Mouse (Mus musculus): ENCODE results near the gene Pcdh15.
A peak's percentile ranks its signal among the peaks of the same experiment; 100 is the strongest.

Gene Pcdh15

GRCm38 (mm10) chr10:73953362-73953761 lies 854.2 kb downstream of the Pcdh15 start:
- no peak for DNase-seq (ENCODE audit: low read depth, low spot score)

GRCm38 (mm10) chr10:73984057-73984456 lies 884.9 kb downstream of the Pcdh15 start:
- no peak for DNase-seq (ENCODE audit: low read depth, low spot score)

- DNase-seq (ENCODE audit: low read depth, low spot score): no peak
Measured at GRCm38 (mm10) chr10:74008836-74009235, 909.7 kb downstream of the Pcdh15 start.

GRCm38 (mm10) chr10:74023091-74023490 lies 923.9 kb downstream of the Pcdh15 start:
- DNase-seq (ENCODE audit: low read depth, low spot score): no peak

GRCm38 (mm10) chr10:74053059-74053458 lies 953.9 kb downstream of the Pcdh15 start:
- DNase-seq (ENCODE audit: low read depth, low spot score): peak; percentile 52

GRCm38 (mm10) chr10:74086653-74087052 lies 987.5 kb downstream of the Pcdh15 start:
- DNase-seq (ENCODE audit: low read depth, low spot score): peak; percentile 22

- no peak for DNase-seq (ENCODE audit: low read depth, low spot score)
Measured at GRCm38 (mm10) chr10:74098296-74098695, 999.2 kb downstream of the Pcdh15 start.

- DNase-seq (ENCODE audit: low read depth, low spot score): no peak
Measured at GRCm38 (mm10) chr10:74114107-74114506, 1015.0 kb downstream of the Pcdh15 start.

GRCm38 (mm10) chr10:74116817-74117216 lies 1017.7 kb downstream of the Pcdh15 start:
- no peak for DNase-seq (ENCODE audit: low read depth, low spot score)

GRCm38 (mm10) chr10:74123421-74123820 lies 1024.3 kb downstream of the Pcdh15 start:
- DNase-seq (ENCODE audit: low read depth, low spot score): no peak

GRCm38 (mm10) chr10:74129192-74129591 lies 1030.0 kb downstream of the Pcdh15 start:
- no peak for DNase-seq (ENCODE audit: low read depth, low spot score)

- no peak for DNase-seq (ENCODE audit: low read depth, low spot score)
Measured at GRCm38 (mm10) chr10:74129665-74130064, 1030.5 kb downstream of the Pcdh15 start.

GRCm38 (mm10) chr10:74130805-74131204 lies 1031.7 kb downstream of the Pcdh15 start:
- DNase-seq (ENCODE audit: low read depth, low spot score): no peak

GRCm38 (mm10) chr10:74147966-74148365 lies 1048.8 kb downstream of the Pcdh15 start:
- no peak for DNase-seq (ENCODE audit: low read depth, low spot score)

- DNase-seq (ENCODE audit: low read depth, low spot score): no peak
Measured at GRCm38 (mm10) chr10:74181921-74182320, 1082.8 kb downstream of the Pcdh15 start.

GRCm38 (mm10) chr10:74203650-74204049 lies 1104.5 kb downstream of the Pcdh15 start:
- peak; percentile 34 for DNase-seq (ENCODE audit: low read depth, low spot score)

- DNase-seq (ENCODE audit: low read depth, low spot score): no peak
Measured at GRCm38 (mm10) chr10:74217268-74217667, 1118.1 kb downstream of the Pcdh15 start.

- no peak for DNase-seq (ENCODE audit: low read depth, low spot score)
Measured at GRCm38 (mm10) chr10:74220439-74220838, 1121.3 kb downstream of the Pcdh15 start.

- DNase-seq (ENCODE audit: low read depth, low spot score): no peak
Measured at GRCm38 (mm10) chr10:74257716-74258446, 1158.7 kb downstream of the Pcdh15 start.

GRCm38 (mm10) chr10:74258639-74259038 lies 1159.5 kb downstream of the Pcdh15 start:
- DNase-seq (ENCODE audit: low read depth, low spot score): no peak

- DNase-seq (ENCODE audit: low read depth, low spot score): peak; percentile 6
Measured at GRCm38 (mm10) chr10:74269637-74270269, 1170.6 kb downstream of the Pcdh15 start.

- no peak for DNase-seq (ENCODE audit: low read depth, low spot score)
Measured at GRCm38 (mm10) chr10:74270894-74271293, 1171.8 kb downstream of the Pcdh15 start.

GRCm38 (mm10) chr10:74304120-74304519 lies 1205.0 kb downstream of the Pcdh15 start:
- DNase-seq (ENCODE audit: low read depth, low spot score): no peak

Data from brain, embryonic 18.5 days (tissue).